Comparison of ENCODE assay signal across 11 mouse cellular contexts in the genomic region with DNA sequence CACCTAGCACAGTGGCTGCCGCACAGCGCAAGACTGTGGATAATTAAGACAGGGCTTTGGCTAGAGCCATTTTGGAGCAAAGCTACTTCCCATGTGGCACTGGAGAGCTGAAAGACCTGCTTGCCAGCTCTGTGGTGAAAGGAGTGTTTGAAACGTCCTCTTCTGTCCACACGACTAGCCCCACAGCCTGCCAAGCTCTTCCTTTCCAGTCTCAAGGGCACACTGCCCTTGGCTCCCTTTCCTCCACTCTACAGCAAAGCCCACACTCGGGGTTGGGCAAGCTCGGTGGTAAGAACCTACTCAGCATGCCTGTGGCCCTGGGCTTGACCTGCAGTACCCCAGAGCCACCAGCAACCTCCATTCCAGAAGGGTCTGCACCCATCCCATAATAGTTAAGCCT.
DNase-seq lines count a peak whose midpoint lies in the region; ATAC-seq and TF ChIP-seq lines count a peak whose summit lies in the region.
"Had no signal": no experiment of that assay in that cellular context is flagged by ENCODE, and none has a peak within 500 bp of the region (broad histone marks: within the 10 kb centered on the region; RNA-seq: fewer than 3 reads in every experiment).

No protein-coding gene starts in this region.

- no peak overlapping the region for H3K4me3 ChIP-seq in forebrain, postnatal 0 days (ENCODE audit: low read depth, low read length)
- H3K4me3 ChIP-seq in forebrain, embryonic 16.5 days (replicated peaks; ENCODE audit: low read length), result no peak overlapping the region
- H3K4me3 ChIP-seq in intestine, postnatal 0 days (ENCODE audit: low read depth, low read length), result no peak overlapping the region
- no peak overlapping the region for H3K4me3 ChIP-seq in hindbrain, embryonic 10.5 days
- H3K4me3 ChIP-seq: forebrain, embryonic 13.5 days; hindbrain, embryonic 15.5 days had no signal

- no peak for DNase-seq in forebrain, postnatal 0 days
- DNase-seq in right cerebral cortex, postnatal 10 days (ENCODE audit: low spot score in 2 of 2), result peak; percentile 72 to 77
- DNase-seq in right cerebral cortex, adult 18-20 months, result no peak
- DNase-seq in heart, postnatal 4 days, result peak; percentile 70
- no peak for DNase-seq in urinary bladder, postnatal 14 days (ENCODE audit: low spot score)
- DNase-seq in hindbrain, embryonic 10.5 days (ENCODE audit: low spot score), result no peak
- DNase-seq: cerebellum, postnatal 36 days had no signal

- H3K4me2 ChIP-seq in forebrain, postnatal 0 days (ENCODE audit: low read depth), result no peak overlapping the region
- H3K4me2 ChIP-seq in forebrain, embryonic 16.5 days (ENCODE audit: low read length), result no peak overlapping the region
- no peak overlapping the region for H3K4me2 ChIP-seq in intestine, postnatal 0 days (replicated peaks; ENCODE audit: low read depth)
- H3K4me2 ChIP-seq: forebrain, embryonic 13.5 days; hindbrain, embryonic 15.5 days had no signal

- ATAC-seq in forebrain, postnatal 0 days, result no peak
- ATAC-seq in forebrain, embryonic 16.5 days, result no peak
- ATAC-seq in intestine, postnatal 0 days, result no peak
- ATAC-seq: forebrain, embryonic 13.5 days had no signal

- 0 out of 2 replicates have a peak, but pooled peaks have one; percentile 2 for TF ChIP-seq CTCF in forebrain, postnatal 0 days (IDR thresholded peaks at IDR 0.05; ENCODE audit: low read depth)
- no peak for TF ChIP-seq CTCF in intestine, postnatal 0 days (IDR thresholded peaks at IDR 0.05; ENCODE audit: low read depth)

- WGBS in forebrain, postnatal 0 days, result 57% methylated on average over 6 of the region's 6 CpGs
- WGBS in forebrain, embryonic 16.5 days, result 59% methylated on average over 6 of the region's 6 CpGs
- 69% methylated on average over 6 of the region's 6 CpGs for WGBS in intestine, postnatal 0 days
- WGBS in hindbrain, embryonic 10.5 days, result 74% methylated on average over 6 of the region's 6 CpGs

- no peak overlapping the region for H3K9ac ChIP-seq in forebrain, postnatal 0 days
- no peak overlapping the region for H3K9ac ChIP-seq in forebrain, embryonic 16.5 days (replicated peaks; ENCODE audit: low read depth, low read length)
- no peak overlapping the region for H3K9ac ChIP-seq in intestine, postnatal 0 days (ENCODE audit: low read depth, low read length)
- H3K9ac ChIP-seq: forebrain, embryonic 13.5 days; hindbrain, embryonic 15.5 days had no signal

- H3K27ac ChIP-seq in forebrain, postnatal 0 days (ENCODE audit: low read depth, low read length), result no peak overlapping the region
- no peak overlapping the region for H3K27ac ChIP-seq in forebrain, embryonic 16.5 days (ENCODE audit: low read length)
- H3K27ac ChIP-seq in intestine, postnatal 0 days (ENCODE audit: low read depth, low read length), result no peak overlapping the region
- no peak overlapping the region for H3K27ac ChIP-seq in hindbrain, embryonic 10.5 days
- H3K27ac ChIP-seq: forebrain, embryonic 13.5 days; hindbrain, embryonic 15.5 days had no signal

- no peaks in the 10 kb centered on the region for H3K27me3 ChIP-seq in forebrain, postnatal 0 days (ENCODE audit: insufficient read depth, low read length)
- no peaks in the 10 kb centered on the region for H3K27me3 ChIP-seq in forebrain, embryonic 16.5 days (replicated peaks; ENCODE audit: control insufficient read depth, insufficient read depth, low read length)
- H3K27me3 ChIP-seq in intestine, postnatal 0 days (replicated peaks; ENCODE audit: control insufficient read depth, insufficient read depth, low read length), result no peaks in the 10 kb centered on the region
- H3K27me3 ChIP-seq in hindbrain, embryonic 10.5 days (ENCODE audit: insufficient read depth, poor library complexity, severe bottlenecking), result no peaks in the 10 kb centered on the region
- H3K27me3 ChIP-seq: forebrain, embryonic 13.5 days; hindbrain, embryonic 15.5 days had no signal

- H3K9me3 ChIP-seq in forebrain, postnatal 0 days (ENCODE audit: low read length), result no peaks in the 10 kb centered on the region
- H3K9me3 ChIP-seq in forebrain, embryonic 16.5 days (ENCODE audit: control insufficient read depth, low read length), result no peaks in the 10 kb centered on the region
- H3K9me3 ChIP-seq in intestine, postnatal 0 days (ENCODE audit: control insufficient read depth), result no peaks in the 10 kb centered on the region
- no peaks in the 10 kb centered on the region for H3K9me3 ChIP-seq in hindbrain, embryonic 10.5 days
- H3K9me3 ChIP-seq: forebrain, embryonic 13.5 days; hindbrain, embryonic 15.5 days had no signal

- H3K4me1 ChIP-seq in forebrain, postnatal 0 days (ENCODE audit: insufficient read depth), result peaks cover 29% of the 10 kb centered on the region
- peaks cover 24% of the 10 kb centered on the region for H3K4me1 ChIP-seq in forebrain, embryonic 16.5 days (replicated peaks; ENCODE audit: control insufficient read depth, insufficient read depth, low read length)
- peaks cover 24% of the 10 kb centered on the region for H3K4me1 ChIP-seq in intestine, postnatal 0 days (replicated peaks; ENCODE audit: control insufficient read depth, insufficient read depth, low read length)
- peaks cover 65% of the 10 kb centered on the region for H3K4me1 ChIP-seq in hindbrain, embryonic 10.5 days (replicated peaks)

- no peaks in the 10 kb centered on the region for H3K36me3 ChIP-seq in forebrain, postnatal 0 days (ENCODE audit: insufficient read depth)
- no peaks in the 10 kb centered on the region for H3K36me3 ChIP-seq in forebrain, embryonic 16.5 days (ENCODE audit: control insufficient read depth, insufficient read depth)
- no peaks in the 10 kb centered on the region for H3K36me3 ChIP-seq in intestine, postnatal 0 days (ENCODE audit: control insufficient read depth, insufficient read depth)
- H3K36me3 ChIP-seq in hindbrain, embryonic 10.5 days, result no peaks in the 10 kb centered on the region
- H3K36me3 ChIP-seq: hindbrain, embryonic 15.5 days had no signal

Comparison
In these comparisons a context has a peak if more than half of its experiments do, and no peak if none do; other contexts are left out.
1. DNase-seq: peak in right cerebral cortex, postnatal 10 days (2 of 2) and heart, postnatal 4 days (single experiment); none in forebrain, postnatal 0 days (single experiment), right cerebral cortex, adult 18-20 months (single experiment), urinary bladder, postnatal 14 days (single experiment) and hindbrain, embryonic 10.5 days (single experiment).